Mouse (Mus musculus) embryonic fibroblast, embryonic 13.5 days (primary cell): ENCODE results near the gene Gm609.

Experiments
- CTCF ChIP-seq: IDR thresholded peaks from 2 replicates; pipeline ENCODE4 v1.5.1; 2011; ENCODE audit warnings: mild to moderate bottlenecking, control low read depth, low read length, moderate library complexity, borderline replicate concordance; ENCODE audit not compliant: insufficient read depth
- POLR2A ChIP-seq: IDR thresholded peaks from 2 replicates; pipeline ENCODE4 v1.6.1; 2011; ENCODE audit warnings: low read depth, mild to moderate bottlenecking, control low read depth, low read length, moderate library complexity

GRCm38 (mm10) chr16:45407645-45408400, 84.9 kb downstream of the Gm609 start:
- TF ChIP-seq CTCF (no peak), POLR2A (no peak)
